Mouse (Mus musculus) myocyte (in vitro differentiated cells): ENCODE results near the gene Fcnb.

Experiments used
- E2F4 ChIP-seq: IDR thresholded peaks from one replicate; pipeline ENCODE4 v1.6.1; 2011; ENCODE audit warnings: mild to moderate bottlenecking, control low read depth, moderate library complexity; ENCODE audit not compliant: insufficient read depth
- MAX ChIP-seq: IDR thresholded peaks from one replicate; pipeline ENCODE4 v1.6.1; 2011; ENCODE audit warnings: low read depth, mild to moderate bottlenecking, control low read depth
- MYOG ChIP-seq, 3 experiments: IDR thresholded peaks; one replicate each; pipeline ENCODE4 v1.6.1; 2011; ENCODE audit warnings: control low read depth in 2 of 3, low read depth in 2 of 3, mild to moderate bottlenecking in 2 of 3; ENCODE audit not compliant: insufficient read length in 2 of 3, control insufficient read depth in 1 of 3, insufficient read depth in 1 of 3
- POLR2A ChIP-seq: IDR thresholded peaks from one replicate; pipeline ENCODE4 v1.6.1; 2011; ENCODE audit warnings: low read depth, mild to moderate bottlenecking, control low read depth, moderate library complexity; ENCODE audit not compliant: insufficient read length
- TCF3 ChIP-seq: IDR thresholded peaks from one replicate; pipeline ENCODE4 v1.6.1; 2011; ENCODE audit warnings: low read depth, control low read depth; ENCODE audit not compliant: insufficient read length
- USF1 ChIP-seq: IDR thresholded peaks from one replicate; pipeline ENCODE4 v1.6.1; 2011; ENCODE audit warnings: low read depth, mild to moderate bottlenecking, control low read depth, moderate library complexity

DNA sequence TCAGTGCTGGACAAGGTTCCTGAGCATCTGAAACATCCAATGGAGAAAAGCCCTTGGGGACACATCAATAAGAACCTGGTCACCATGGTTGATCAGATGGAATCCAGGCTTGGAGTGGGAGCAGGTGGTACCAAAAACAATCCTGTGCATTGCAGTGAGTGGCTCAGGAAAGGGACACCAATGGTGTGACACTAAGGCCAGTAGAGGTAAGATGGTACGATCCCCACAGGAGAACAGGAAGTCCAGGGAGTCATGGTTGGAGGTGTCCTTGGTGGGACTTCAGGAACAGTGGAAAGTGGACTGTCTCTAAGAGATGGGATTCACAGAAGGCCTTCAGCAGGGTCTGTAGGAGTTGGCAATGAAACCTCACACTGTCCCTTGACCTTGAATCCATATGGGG, 44.2 kb downstream of the Fcnb start:
- TF ChIP-seq POLR2A (peak; percentile 30), MAX (no peak), E2F4 (no peak), USF1 (no peak), MYOG (IDR thresholded peaks at IDR 0.05; ENCODE audit: control insufficient read depth in 1 of 3, insufficient read depth in 1 of 3, insufficient read length in 2 of 3, low read depth in 2 of 3) (no peak), TCF3 (no peak)
